Mouse (Mus musculus): ENCODE measurements around the gene Nlrx1. TPM values are rescaled to one million over a fixed set of nuclear protein-coding genes. Genes with fewer than 3 reads are reported as not detected.

The Nlrx1 gene
- polyA plus RNA-seq, 1 experiment from 2014 or later = 4.8 TPM

DNA sequence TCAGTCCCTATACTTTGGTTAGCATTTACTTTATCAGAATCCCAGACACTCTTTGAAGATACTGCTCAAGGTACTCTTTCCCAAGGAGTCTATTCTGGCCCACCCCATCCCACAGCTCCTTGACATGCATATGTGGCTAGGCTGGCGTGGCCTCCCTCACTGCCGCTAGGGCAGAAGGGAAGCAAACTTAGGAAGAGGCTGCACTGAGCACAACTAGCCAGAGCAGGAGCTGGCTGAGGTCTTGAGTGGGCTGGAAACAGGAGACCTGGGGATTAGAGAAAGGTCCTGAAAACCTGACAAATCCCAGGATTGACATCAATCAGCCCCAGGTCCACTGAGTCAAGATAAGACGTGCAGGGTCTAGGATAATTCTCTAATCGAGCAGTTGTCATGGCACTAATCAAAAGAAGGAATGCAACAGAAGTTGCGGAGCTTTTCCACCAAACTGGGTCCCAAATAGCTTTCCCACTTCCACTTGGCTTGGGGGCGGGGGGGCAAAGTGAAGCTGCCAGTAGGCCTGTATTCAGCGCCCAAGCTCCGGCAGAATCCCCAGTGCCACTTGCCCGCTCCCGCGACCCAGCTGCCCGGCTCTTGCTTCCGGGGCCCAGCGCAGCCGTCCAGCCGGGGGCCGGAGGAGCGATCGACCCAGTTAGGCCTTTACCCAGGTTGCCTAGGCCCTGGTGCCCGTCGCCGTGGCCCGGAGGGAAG lies 926 bp downstream of the Nlrx1 start:
- Histone ChIP-seq H3K4me3 (peak overlapping the region; percentile 36), H3K9ac (peak overlapping the region; percentile 39), H3K36me3 (replicated peaks) (no peaks in the 10 kb centered on the region), H3K4me2 (peak overlapping the region; percentile 57), H3K27me3 (replicated peaks) (no peaks in the 10 kb centered on the region), H3K9me3 (no peaks in the 10 kb centered on the region), H3K27ac (peak overlapping the region; percentile 71), H3K4me1 (peaks cover 38% of the 10 kb centered on the region)
- WGBS = 5% methylated on average over 23 of the region's 23 CpGs
- peak; percentile 17; the same call in 1 of the 2 replicates for ATAC-seq (replicated peaks)

DNA sequence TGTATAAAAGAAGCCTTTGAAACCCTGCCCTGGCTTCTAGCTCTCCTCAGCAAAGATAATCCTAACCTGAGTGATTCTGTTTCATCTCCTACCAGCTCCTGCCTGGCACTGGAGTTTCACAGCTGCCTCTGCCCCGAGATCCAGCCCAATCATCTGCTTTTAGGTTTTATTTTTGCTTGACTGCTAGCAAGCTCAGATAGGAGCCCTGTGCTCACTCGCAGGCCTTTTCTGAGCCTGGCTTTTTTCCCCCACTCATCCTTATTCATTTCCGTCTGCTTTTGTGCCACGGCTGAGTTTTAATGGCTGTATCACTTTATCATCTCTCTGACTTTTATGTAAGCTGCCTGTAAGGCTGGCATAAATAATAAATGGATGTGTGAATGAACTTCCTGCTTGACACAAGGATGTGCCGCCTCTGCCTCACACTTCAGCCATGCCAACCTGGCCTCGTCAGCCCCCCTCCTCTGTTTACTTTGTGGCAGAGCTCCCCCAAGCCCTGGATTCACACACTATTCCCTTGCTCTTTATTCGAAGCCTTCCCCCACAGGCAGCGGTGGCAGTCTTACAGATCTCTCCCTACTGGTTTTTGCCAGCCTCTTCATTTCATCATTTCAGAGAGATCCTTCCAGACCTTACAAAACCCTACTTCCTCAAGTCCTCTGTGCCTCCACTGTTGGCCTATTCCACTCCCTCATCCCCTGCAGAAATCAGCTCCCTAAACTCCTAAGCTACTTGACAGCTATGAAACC lies 1.7 kb downstream of the Nlrx1 start:
- ATAC-seq (replicated peaks) = no peak
- Histone ChIP-seq H3K36me3 (replicated peaks) (no peaks in the 10 kb centered on the region), H3K4me1 (peaks cover 38% of the 10 kb centered on the region), H3K9me3 (no peaks in the 10 kb centered on the region), H3K27me3 (replicated peaks) (no peaks in the 10 kb centered on the region), H3K9ac (no peak overlapping the region), H3K4me2 (no peak overlapping the region), H3K4me3 (no peak overlapping the region), H3K27ac (peak overlapping the region; percentile 71)
- 39% methylated on average over 8 of the region's 8 CpGs for WGBS

DNA sequence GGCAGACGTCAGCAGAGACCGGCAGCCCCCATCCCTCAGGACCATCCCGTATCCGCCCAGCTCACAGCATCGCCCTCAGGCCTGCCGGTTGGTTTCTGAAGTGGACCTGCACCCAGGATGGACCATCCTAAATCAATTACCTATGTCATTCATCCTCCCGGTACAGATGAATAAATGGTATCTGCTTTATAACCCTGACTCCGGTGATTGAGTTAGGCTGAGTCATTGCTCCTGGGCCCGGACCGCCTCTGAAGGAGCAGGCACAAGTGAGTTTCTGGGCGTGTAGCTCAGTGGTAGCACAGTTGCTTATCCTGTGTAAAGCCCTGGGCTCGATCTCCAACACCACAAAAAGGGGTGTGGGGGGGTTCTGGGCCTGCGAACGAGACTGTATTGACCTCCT lies 7.0 kb downstream of the Nlrx1 start:
- Histone ChIP-seq H3K9me3 (no peaks in the 10 kb centered on the region), H3K27ac (no peak overlapping the region), H3K27me3 (replicated peaks) (no peaks in the 10 kb centered on the region), H3K4me3 (no peak overlapping the region), H3K4me1 (peaks cover 19% of the 10 kb centered on the region), H3K36me3 (replicated peaks) (no peaks in the 10 kb centered on the region), H3K4me2 (no peak overlapping the region), H3K9ac (no peak overlapping the region)
- 86% methylated on average over 14 of the region's 14 CpGs for WGBS
- no peak for ATAC-seq (replicated peaks)

DNA sequence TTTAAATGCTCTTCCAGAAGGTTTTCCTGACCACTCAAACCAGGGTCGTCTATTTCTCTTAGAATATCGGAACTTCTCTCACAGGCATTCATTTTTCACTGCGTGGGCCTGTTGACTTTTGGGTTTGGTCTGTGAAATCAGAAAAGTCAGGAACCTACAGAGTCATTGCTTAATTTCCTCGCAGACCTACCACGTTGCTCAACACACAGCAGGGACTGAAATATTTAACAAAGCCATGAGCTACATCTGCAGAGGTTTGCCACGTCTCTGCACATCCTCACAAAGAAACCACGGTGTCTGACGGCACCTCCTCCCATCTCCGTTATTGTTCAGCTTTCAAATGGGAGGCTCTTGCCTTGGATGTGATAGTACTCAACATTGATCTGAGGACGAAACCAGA lies 9.4 kb downstream of the Nlrx1 start:
- Histone ChIP-seq H3K27me3 (replicated peaks) (no peaks in the 10 kb centered on the region), H3K9me3 (no peaks in the 10 kb centered on the region), H3K4me2 (no peak overlapping the region), H3K36me3 (replicated peaks) (no peaks in the 10 kb centered on the region), H3K4me3 (no peak overlapping the region), H3K4me1 (peaks cover 22% of the 10 kb centered on the region), H3K27ac (no peak overlapping the region), H3K9ac (no peak overlapping the region)
- no peak for ATAC-seq (replicated peaks)
- WGBS = 75% methylated on average over 10 of the region's 10 CpGs

DNA sequence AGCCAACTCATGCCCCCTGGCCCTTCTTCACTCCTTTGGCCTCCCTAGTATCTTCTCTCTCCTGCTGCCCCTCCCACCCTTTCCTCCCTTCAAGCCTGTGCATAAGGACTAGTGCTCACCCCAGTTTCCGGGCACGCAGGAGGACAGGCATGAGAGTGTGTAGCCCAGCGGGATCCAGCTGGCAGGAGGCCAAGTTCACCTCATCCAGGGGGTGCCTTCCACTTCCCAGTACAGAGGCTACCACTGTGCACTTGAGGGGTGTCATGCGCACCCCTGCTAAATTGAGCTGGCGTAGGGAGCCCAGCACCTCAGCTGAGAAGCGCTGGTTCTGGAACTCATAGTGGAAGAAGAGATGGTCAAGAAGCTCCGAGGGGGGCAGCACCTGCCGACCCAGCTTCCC lies 12.2 kb downstream of the Nlrx1 start:
- H3K4me3 ChIP-seq = no peak overlapping the region
- no peak overlapping the region for H3K9ac ChIP-seq
- H3K4me1 ChIP-seq = peaks cover 34% of the 10 kb centered on the region
- no peak overlapping the region for H3K4me2 ChIP-seq
- no peaks in the 10 kb centered on the region for H3K9me3 ChIP-seq
- H3K27ac ChIP-seq = peak overlapping the region; percentile 80; the same call in 1 of the 2 replicates
- H3K27me3 ChIP-seq (replicated peaks) = no peaks in the 10 kb centered on the region
- H3K36me3 ChIP-seq (replicated peaks) = no peaks in the 10 kb centered on the region
- no peak for ATAC-seq (replicated peaks)
- WGBS = 86% methylated on average over 8 of the region's 8 CpGs

- Histone ChIP-seq H3K9ac (no peak overlapping the region), H3K9me3 (no peaks in the 10 kb centered on the region), H3K27me3 (replicated peaks) (no peaks in the 10 kb centered on the region), H3K4me3 (no peak overlapping the region), H3K36me3 (replicated peaks) (no peaks in the 10 kb centered on the region), H3K4me1 (peaks cover 39% of the 10 kb centered on the region), H3K27ac (peak overlapping the region; percentile 80), H3K4me2 (peak overlapping the region; percentile 26)
- 0 out of 2 replicates have a peak, but pooled peaks have one; percentile 46 for ATAC-seq (replicated peaks)
- WGBS = 32% methylated on average over 6 of the region's 6 CpGs
Measured at GRCm38 (mm10) chr9:44255136-44255521, 13.3 kb downstream of the Nlrx1 start.

GRCm38 (mm10) chr9:44254508-44255135 lies 13.8 kb downstream of the Nlrx1 start:
- peak overlapping the region; percentile 80 for H3K27ac ChIP-seq
- H3K4me3 ChIP-seq = no peak overlapping the region
- peak overlapping the region; percentile 26 for H3K4me2 ChIP-seq
- ATAC-seq (replicated peaks) = peak; percentile 82
- H3K9ac ChIP-seq = no peak overlapping the region
- H3K27me3 ChIP-seq (replicated peaks) = no peaks in the 10 kb centered on the region
- peaks cover 44% of the 10 kb centered on the region for H3K4me1 ChIP-seq
- 2% methylated on average over 5 of the region's 5 CpGs for WGBS
- H3K9me3 ChIP-seq = no peaks in the 10 kb centered on the region
- no peaks in the 10 kb centered on the region for H3K36me3 ChIP-seq (replicated peaks)

DNA sequence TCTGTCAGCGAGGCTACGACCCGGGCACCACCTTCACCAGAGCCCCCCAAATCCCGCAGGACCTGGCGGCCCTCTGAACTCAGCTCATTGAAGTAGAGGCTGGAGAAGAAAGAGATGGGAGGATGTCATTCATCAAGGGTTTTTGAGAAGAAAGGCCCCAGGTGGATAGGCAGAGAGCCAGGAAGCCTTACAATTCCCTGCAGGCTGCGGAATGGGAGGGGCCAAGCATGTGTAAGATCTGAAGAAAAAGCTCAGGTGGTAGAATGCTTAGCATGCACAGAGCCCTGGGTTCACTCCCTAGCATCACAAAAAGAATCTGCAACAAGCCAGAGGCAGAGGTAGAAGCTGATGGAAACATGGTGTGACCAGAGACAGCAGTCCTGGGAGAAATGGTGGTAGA lies 15.0 kb downstream of the Nlrx1 start:
- no peak for ATAC-seq (replicated peaks)
- peak overlapping the region; percentile 80 for H3K27ac ChIP-seq
- no peaks in the 10 kb centered on the region for H3K36me3 ChIP-seq (replicated peaks)
- no peaks in the 10 kb centered on the region for H3K9me3 ChIP-seq
- no peaks in the 10 kb centered on the region for H3K27me3 ChIP-seq (replicated peaks)
- H3K9ac ChIP-seq = no peak overlapping the region
- 62% methylated on average over 6 of the region's 6 CpGs for WGBS
- peaks cover 44% of the 10 kb centered on the region for H3K4me1 ChIP-seq
- no peak overlapping the region for H3K4me2 ChIP-seq
- no peak overlapping the region for H3K4me3 ChIP-seq

DNA sequence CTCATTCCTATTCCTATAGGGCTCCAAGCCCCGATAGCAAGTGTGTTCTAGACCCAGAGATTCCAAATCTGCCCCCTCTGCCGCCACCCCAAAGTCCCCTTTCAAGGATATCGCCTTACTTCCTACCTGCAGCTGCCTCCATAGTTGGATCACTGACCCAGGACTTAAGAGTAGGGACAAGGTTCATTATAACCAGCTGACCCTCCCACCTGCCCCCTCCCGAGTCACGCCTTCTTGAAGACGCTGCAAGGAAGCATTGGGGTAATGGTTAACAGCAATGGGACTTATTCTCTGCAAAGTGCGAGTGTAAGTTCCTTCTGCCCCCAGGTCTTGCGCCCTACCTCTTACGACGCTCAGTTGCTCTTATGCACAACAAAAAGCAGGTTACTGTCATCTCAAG lies 17.1 kb downstream of the Nlrx1 start, which contains the start of gene Pdzd3:
Gene Pdzd3, minus strand, starts transcription at position 158 of the 400 bp plus-strand sequence.
- H3K4me2 ChIP-seq = no peak within 1 kb of the TSS
- no peak within 1 kb of the TSS for H3K9ac ChIP-seq
- H3K4me3 ChIP-seq = no peak within 1 kb of the TSS
- no peaks in the 10 kb centered on the region for H3K27me3 ChIP-seq (replicated peaks)
- 89% methylated on average over 10 of the region's 10 CpGs for WGBS
- ATAC-seq (replicated peaks) = no peak
- H3K9me3 ChIP-seq = no peaks in the 10 kb centered on the region
- H3K36me3 ChIP-seq (replicated peaks) = no peaks in the 10 kb centered on the region
- no peak within 1 kb of the TSS for H3K27ac ChIP-seq
- H3K4me1 ChIP-seq = peaks cover 43% of the 10 kb centered on the region

DNA sequence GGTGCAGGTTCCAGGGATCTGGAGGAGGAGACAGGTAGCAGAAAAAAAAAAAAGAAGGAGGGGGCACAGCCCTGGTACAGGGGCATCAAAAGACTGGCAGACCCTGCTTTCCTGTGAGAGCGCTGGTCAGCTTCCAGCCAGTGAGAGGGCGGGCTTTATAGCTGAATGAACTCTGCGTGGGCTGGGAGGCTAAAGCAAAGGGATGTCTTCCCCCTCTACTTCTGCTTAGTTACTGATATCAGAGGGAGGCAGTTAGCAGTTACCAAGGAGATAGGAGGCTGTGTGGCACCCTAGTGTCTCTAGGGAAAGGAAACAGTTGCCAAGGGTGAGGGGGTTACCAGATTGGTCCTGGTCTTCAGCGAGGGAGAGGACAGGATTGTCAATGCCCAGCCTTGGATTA lies 18.0 kb downstream of the Nlrx1 start:
- Histone ChIP-seq H3K36me3 (replicated peaks) (no peaks in the 10 kb centered on the region), H3K27ac (no peak overlapping the region), H3K4me1 (peaks cover 36% of the 10 kb centered on the region), H3K4me3 (no peak overlapping the region), H3K27me3 (replicated peaks) (no peaks in the 10 kb centered on the region), H3K9me3 (no peaks in the 10 kb centered on the region), H3K4me2 (no peak overlapping the region), H3K9ac (no peak overlapping the region)
- WGBS = 31% methylated on average over 4 of the region's 4 CpGs
- ATAC-seq (replicated peaks) = no peak

GRCm38 (mm10) chr9:44249181-44250146 lies 18.9 kb downstream of the Nlrx1 start:
- Histone ChIP-seq H3K36me3 (replicated peaks) (no peaks in the 10 kb centered on the region), H3K4me2 (0 out of 2 replicates have a peak overlapping the region, but pooled peaks have one; percentile 3), H3K9me3 (no peaks in the 10 kb centered on the region), H3K27me3 (replicated peaks) (no peaks in the 10 kb centered on the region), H3K4me3 (no peak overlapping the region), H3K9ac (no peak overlapping the region), H3K27ac (no peak overlapping the region), H3K4me1 (peaks cover 27% of the 10 kb centered on the region)
- WGBS = 47% methylated on average over 26 of the region's 26 CpGs
- peak; percentile 65; the same call in 1 of the 2 replicates for ATAC-seq (replicated peaks)

Data from midbrain, embryonic 15.5 days (tissue).